Mouse (Mus musculus) brain, embryonic 14.5 days (tissue): ENCODE data around the gene 4933411K16Rik.

Source experiments
- CTCF ChIP-seq: fragments of 200-500 bp; IDR thresholded peaks from 2 replicates; pipeline ENCODE4 v1.5.1; 2012; ENCODE audit warnings: inconsistent platforms, mild to moderate bottlenecking, moderate library complexity, borderline replicate concordance; ENCODE audit not compliant: insufficient read depth, insufficient read length; ENCODE audit errors: extremely low read depth
- POLR2A ChIP-seq: fragments of 200-500 bp; IDR thresholded peaks from 2 replicates; pipeline ENCODE4 v1.6.1; 2012; ENCODE audit warnings: mild to moderate bottlenecking, inconsistent platforms, borderline replicate concordance; ENCODE audit not compliant: poor library complexity, insufficient read depth, insufficient read length, severe bottlenecking; ENCODE audit errors: extremely low read depth

DNA sequence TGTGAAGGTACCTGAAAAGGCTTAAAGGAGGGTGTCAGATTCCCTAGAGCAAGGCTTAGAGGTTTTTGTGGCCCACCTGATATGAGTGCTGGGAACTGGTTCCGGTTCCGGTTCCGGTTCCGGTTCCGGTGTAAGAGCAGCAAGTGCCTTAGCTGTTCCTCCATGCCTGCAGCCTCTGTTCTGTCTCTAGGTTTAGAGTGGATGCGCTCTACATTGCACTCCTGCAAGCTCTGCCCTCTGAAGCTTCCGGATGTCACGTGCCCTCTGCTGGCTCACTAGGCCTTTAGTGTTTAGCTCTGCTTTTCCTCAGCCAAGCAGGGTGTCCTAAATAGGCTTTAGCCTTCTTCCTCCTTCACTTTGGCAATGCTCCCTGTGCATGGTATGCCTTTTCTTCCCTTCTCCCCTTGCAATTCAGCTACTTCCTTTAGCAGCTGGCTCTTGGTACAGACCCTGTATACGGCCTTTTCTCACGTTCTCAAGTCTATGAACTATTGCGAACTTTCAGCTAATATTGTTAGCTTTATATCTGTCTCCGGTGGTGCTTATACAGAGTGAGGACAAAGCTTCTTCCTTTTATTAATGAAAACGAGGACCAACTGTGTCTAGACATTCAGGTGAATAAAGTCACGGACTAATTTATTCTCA is 37.2 kb downstream of the 4933411K16Rik start:
- TF ChIP-seq CTCF (no peak), POLR2A (no peak)
